Mouse (Mus musculus) embryo, embryonic 11.5 days (tissue): ENCODE results near the gene Rtkn2.
"Not testable (repeated sequence)": the region's sequence is repeated elsewhere in the genome, so short reads cannot be mapped to it uniquely, and the experiment has no call there.

Source experiments
- DNase-seq: peaks from one replicate; pipeline ENCODE4 v3.0.0-alpha.2; 2012; ENCODE audit warnings: low read depth, low spot score

Gene Rtkn2

DNA sequence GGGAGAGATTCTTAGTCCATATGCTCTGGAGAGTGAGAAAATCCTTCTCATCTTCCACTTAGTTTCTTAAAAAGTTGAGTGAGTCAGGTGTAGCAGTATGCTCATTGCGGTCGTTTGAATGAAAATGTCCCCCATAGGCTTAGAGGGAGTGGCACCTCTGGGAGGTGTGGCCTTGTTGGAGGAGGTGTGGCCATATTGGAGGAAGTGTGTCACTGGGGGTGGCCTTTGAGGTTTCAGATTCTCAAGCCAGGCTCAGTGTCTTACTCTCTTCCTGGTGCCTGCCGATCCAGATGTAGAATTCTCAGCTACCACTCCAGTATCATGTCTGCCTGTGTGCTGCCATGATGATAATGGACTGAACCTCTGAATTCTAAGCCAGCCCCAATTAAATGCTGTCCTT, 99.3 kb downstream of the Rtkn2 start:
- no peak for DNase-seq

DNA sequence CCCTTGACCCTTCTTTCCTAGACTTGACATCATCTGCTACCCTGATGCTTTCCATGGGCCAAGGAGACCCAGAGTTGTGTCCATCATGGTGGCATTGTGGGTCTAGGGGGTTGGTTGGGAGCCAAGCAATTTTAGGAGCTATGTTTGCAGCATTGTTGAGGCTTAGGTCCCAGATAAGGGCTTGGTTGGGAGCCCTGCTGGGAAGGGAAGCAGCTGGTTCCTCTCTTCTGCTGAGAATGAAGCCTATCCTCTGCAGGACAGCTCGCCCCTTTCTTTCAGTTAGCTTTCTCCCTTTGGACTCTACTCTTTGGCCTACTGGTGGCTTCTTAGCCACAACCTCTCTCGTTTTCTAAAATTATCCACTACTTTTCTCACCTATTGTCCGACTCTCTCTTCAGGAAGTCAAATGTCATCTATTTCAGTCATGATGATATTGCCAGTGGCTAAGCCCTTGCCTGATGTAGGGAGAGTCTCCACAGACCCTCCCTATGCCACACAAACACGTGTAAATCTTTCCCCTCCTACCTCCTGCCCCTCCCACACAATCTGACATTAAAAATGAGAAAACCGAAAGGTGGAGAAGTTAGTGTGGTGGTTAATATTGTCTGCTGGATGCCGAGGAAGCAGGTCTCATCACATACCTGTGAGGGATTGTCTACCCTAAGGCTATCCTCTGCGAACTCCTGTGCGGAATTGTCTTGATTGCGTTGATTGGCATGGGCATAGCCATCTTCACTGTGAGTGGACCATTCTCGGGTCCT, 100.7 kb downstream of the Rtkn2 start:
- DNase-seq = no peak

DNA sequence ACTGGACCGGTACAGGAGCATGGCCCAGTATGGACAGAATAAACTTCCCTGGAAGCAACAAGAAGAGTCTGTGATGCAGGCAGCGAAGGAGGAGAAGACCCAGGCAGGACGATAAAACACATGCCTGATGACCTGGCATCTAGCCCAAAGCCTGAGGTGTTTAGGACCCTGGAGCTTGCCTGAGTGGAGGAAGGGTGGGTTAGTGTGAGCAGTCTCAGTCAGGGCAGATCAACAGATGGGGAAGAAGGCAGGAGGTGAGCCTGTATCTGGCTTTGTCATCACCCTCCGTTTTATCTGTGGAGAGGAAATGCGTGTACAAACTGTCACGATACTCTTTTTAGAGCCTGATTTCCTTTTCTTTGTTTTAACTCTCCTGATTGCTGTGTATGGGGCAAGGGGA, 102.3 kb downstream of the Rtkn2 start:
- DNase-seq = no peak

DNA sequence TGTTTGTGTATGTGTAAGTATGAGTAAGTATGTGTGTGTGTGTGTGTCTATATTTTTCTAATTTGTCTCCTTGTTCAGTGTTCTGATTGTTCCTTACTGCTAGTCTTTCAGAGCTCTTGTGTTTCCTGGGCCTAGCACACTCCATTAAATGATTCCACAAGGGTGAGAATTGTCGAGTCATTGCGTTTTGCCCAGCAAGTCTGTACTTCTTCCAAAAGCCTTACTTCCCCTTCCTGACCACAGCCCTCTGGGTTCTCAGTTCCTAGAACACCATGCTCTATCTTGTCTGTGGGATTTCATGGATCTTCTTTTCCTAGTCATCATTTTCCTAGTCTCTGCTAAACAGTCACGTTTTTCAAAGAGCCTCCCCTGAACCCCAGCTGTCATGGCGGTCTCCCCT, 106.2 kb downstream of the Rtkn2 start:
- DNase-seq = no peak

DNA sequence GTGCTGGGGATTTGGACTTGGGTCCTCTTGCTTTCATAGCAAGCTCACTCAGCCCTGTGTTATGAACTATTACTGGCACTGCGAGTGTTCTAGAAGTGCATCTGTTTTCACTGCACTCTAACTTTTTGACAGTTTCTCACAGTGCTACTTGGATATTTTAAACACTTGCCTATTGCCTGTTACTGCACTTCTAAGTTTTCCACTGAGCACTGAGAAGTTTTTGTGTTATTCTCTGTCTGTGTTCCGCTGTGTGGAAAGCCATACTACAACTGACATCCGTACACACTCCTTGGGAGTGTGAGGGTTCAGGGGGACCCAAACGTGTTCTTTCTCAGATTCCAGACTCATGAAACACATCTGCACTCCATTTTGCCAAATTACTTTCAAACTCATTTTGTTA, 107.6 kb downstream of the Rtkn2 start:
- no peak for DNase-seq

DNA sequence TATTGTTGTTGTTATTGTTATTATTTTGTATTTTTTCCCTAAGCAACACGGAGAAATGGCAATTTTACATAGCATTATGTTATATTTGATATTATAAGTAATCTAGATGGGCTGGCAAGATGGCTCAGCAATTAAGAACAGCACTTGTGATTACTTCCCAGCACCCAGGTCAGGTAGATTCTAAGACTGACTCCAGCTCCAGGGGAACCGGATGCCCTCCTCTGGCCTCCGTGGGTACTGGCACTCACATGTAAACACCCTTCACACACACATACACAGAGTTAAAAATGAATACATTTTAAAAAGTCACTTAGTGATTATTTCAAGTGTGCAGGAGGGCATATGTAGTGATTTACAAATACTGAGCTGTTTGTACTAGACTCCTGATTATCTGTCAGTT, 108.4 kb downstream of the Rtkn2 start:
- DNase-seq = no peak

DNA sequence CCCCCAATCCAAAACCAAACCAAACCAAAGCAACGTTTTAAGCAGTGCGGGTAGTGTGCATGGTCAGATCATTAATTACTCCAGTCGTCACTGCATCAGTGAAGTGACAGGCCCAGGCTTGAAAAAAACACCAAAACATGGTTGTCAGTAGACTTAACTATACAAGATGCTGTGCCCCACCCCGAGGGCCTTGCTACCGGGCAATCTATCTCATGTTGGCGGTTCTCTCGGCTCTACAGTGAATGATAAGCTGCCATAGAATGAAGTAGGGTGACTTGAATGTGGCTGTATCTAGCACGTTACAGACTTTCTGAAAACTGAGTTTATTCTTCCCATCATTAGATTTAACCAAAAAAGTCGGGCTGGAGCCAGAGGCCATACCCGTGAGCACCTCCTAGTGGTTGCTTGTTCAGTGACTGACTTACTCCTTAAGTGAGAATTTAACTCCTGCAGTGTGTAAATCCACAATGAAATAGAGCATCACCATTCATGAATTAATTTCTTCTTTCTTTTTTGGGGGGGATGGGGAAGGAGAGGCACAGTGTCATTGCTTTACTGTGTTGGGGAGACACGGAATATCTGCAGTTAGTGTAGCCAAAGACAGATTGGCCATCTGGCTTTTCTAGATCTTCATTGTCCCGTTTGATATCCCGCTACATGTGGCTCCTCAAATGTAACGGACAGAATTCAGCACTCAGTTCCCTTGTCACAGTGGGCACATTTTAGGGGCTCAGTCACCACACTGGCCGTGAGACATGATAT, 110.2 kb downstream of the Rtkn2 start:
- no peak for DNase-seq

DNA sequence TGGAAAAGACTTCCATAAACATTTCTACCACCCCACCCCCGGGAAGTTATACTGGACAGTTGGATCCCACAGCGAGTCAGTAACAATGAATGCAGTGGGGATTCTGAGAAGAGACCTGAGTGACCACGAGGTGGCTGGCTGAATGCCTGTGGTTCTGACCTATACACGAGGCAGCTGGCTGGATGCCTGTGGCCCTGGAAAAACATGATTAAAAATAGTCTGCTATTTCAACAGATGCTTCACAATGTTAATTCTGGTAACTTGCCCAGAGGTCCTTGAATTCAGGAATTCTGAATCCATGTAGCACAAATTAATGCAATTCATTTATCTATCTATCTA, 110.8 kb downstream of the Rtkn2 start:
- DNase-seq = no peak

DNA sequence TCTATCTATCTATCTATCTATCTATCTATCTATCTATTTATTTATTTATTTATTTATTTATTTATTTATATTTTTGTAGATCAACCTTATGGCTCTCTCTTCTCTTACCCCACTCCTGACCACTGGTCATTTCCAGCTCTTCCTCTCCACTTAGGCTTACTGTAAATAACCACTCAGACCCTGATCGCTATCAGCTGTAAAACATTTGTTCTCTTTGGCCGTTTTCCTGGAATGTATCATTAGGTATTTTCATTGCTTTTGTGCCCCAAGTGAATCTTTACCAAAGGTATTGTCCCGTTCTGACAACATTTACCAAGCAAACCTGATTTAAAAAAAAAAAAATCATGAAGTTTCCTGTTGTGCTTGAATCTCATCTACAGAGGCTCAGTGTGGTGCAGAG, 111.2 kb downstream of the Rtkn2 start:
- no peak for DNase-seq

DNA sequence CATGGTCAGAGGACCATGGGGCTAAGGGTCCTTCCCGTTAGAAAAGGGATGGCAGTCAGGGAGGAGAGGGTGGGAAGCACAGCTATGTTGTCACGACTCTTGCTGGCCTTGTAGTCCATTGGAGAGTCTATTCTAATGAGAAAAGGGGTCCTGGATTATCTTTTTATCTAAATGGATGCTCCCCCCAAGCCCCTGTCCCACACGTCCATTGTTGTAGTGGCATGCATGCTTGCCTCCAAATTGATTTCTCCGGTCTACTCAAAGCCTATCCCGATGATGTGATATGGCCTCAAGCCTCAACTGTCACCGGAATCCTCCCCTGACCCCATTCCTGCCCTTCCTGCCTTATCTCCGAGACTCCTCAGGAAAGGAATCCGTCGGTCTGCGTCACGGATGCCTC, 111.6 kb downstream of the Rtkn2 start:
- no peak for DNase-seq

DNA sequence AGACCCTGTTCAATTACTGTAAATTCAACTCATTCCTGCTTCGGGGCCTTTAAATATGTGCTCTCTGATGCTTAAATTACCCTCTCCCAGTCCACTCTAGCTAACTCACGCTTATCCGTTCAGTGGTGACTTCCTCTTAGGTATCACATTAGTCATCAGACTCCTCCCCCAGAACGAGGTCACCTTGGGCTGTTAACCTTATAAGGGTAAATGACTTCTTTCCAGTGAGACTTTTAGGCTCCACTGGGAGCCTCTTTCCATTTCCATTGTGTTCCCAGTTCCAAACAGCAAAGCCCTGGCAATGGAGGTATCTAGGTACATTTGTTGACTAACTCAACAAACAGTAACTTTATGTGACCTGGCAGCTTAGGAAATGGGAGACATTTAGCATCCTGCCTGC, 112.5 kb downstream of the Rtkn2 start:
- no peak for DNase-seq

DNA sequence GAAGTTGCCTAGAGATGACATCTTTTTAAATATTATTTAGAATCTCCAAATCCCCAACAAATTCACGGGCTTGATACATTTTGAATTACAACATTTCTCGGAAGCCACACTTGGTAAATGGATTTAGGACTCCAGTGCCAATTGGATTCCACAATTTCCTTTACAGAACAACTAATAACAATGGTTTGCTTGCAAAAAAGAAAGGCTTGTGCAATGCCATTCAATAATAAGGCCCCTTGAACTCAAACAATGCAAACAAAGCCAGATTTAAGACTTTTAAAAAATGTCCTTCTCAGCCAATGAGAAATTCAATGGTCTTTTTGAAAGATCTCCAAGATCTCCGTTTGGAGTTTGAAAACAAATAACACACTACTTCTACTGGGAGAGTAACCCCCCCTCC, 114.1 kb downstream of the Rtkn2 start:
- no peak for DNase-seq

DNA sequence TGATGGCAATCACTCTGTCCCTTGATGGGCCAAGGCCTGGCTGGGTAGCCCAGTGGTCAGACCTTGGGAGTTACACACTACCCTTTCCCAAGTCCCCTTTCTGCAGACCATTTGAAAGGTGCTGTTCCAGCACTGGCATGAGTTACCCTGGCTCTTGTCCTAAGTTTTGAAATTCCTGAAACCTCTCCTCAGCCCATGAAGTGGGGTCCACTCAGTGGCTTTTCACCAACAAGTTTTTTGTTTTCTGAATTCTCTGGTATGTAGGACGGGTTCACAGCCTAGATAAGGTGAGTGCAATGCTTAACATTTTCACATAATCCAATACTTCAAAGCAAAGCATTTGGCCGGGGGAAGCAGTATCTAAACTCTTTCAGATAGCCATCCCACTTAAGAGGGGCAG, 115.8 kb downstream of the Rtkn2 start:
- DNase-seq = no peak

DNA sequence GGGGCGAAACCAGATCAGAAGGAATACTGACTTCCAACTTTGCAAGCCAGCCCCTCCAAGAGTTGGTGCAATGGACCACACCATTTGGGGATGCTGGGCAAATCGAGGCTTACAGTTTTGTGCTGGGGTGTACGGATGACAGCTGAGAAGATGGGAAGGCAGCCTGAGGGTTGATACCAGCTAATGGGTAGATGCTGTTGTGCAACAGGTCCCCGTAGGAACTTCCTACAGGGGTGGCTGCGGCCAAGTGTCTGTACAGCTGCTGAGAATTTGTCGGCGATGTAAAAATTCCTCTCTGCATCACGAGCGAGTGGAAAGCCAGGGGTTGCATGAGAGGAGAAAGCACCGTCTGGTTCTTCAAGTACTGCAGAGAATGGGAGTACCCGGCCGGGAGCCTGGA, 117.0 kb downstream of the Rtkn2 start:
- no peak for DNase-seq

DNA sequence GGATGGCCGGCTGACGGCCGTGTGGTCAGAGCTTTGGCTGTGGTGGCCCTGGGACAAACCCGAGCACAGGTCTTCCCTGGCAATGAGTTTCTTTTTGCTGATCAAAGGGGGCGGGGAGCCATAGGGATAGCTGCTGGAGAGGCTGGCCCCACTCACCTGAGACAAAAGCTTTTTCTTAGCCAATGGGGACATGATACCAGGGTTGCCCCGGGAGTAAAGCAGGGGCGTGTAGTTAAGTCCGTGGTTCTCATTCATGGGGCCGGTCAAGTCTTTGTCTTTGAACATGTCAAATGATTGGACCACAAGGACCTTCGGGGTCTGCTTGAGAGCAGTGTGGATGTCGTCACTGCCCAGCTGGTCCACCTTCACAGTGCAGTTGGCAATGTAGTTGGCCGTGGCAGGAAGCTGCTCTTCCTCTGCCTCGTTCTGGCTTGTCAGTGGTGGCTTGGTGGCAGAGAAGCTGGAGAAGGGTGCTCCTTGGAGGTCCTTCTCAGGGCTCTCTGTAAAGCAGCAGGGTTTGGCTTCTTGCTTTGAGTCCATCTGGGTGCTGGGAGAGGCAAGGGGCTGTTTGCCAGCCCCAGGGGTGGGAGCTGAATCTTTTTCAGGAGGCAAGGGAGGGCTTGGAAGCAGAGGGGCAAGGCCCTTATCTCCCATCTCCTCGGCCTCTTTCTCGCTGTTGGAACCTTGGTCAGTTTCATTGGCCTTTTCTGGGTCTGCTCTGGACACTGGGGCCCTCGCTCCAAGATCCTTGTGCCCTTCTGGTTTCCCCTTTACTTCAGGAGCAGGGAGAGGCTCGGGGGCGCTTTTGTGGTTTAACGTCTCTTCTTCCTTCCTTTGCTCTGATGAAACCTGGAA, 118.7 kb downstream of the Rtkn2 start:
- DNase-seq = no peak

DNA sequence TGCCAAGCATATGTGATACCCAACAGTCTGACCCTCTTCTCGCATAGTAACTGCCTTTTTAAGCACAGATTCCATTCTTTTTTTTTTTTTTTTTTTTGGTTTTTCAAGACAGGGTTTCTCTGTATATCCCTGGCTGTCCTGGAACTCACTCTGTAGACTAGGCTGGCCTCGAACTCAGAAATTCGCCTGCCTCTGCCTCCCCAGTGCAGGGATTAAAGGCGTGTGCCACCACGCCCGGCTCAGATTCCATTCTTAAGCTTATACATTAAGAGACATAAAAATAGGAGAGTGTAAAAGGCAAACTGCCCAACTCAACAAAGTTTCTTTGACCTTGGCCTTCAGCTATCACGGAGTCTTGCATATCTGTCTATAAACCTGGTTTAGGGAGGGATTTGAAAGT, 120.4 kb downstream of the Rtkn2 start:
- DNase-seq = not testable (repeated sequence)

DNA sequence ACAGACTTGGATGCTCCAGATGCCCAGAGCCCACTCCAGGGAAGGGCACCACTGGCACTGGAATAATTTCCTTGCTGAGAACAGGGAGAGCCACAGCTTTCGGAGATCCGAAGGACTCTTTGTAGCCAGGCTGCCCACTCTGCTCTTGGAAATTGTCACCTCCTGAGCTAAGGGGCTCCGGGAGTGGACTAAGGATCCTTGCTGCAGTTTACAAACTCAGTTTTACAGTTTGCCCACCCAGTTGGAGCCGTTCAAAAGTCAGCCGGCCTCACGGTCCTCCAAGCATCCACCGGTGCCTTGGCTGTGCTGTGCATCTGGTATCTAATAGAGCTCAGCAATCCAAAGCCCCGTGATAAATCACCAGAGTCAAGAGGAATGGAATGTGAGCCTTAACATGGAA, 121.1 kb downstream of the Rtkn2 start:
- DNase-seq = no peak

DNA sequence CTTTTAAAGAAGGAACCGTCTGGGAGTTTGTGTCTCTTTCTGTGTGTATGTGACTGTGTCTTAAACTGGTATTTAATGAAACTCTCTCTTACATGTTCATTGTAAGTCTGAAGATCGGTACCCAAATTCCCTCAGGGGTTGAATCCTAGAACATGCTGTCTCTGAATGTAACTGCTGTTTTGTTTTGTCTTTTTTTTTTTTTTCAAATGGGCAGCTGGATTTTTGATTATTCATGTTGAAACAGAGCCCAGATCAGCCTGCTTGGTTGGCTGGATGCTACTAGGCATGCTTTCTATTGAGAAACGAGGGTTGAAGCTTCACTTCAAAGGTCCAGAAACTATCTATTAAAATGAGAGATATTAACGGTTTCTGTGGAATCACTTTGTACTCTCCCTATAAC, 121.9 kb downstream of the Rtkn2 start:
- no peak for DNase-seq

DNA sequence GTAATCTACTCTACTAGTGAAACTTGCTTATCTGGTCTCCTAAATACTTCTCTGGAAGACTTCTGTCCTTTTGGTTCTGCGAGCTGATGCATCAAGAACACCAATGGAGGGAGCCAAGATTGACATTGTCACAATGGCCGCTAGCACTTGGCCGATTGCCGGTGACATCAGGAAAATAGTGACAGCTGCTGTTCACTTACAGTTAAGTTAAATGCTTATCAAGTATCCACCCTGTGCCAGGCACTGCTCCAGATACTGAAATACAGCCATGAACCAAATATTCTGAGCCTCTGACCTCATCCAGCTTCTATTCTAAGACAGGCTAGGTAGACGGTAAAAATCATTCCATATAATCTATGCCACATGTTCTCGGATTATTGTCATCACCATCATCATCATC, 123.2 kb downstream of the Rtkn2 start:
- DNase-seq = no peak

DNA sequence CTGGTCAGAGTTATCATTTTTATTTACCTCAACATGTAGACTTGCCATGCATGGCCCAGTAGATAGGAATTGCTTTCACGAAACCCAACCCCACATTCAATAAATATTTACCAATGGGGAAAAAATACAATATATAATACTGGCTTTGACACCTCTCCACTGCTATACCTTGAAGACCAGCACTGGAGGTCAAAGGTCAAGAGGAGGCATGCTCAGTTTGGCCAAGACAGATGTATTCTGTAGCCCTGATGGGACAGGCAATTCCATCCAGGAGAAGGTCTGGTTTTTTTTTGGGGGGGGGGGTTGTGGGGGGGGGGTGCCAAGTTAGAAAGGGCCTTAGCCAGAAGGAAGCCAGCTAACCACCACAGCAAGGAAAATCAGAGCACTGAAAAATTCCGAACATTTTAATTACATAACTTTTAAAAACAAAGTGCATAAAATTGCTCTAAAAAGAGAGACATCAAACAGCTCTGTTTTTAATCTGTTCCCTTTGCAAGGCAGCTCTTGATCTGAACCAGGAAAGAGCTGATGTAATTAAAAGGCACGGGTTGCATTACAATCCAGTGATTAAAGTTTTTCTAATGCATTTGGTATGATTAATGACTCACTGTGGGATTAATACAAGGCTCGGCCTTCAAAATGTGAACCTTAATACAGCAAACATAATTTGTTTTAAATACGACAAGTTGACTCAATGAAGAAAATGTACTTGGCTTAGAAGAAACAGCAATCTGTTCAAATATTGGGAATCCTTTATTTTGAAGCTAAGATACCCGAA, 123.9 kb downstream of the Rtkn2 start:
- DNase-seq = no peak

DNA sequence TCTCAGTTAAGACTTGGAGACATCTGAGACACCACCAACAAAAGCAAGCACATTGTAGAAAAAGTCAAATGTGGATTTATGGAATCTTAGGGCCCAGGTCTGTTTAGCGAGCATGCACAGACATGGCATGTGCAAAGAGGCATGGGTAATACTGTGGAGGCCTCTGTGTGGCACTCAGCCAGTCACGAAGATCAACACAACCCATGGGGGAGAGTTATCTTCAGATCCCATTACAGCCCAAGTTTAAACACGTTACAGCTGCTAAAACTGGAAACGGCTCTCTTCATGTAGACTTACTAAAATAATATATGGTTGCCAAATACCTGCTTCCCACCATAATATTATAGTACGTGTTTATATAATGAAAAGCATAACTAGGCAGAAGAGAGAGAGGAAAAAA, 124.6 kb downstream of the Rtkn2 start:
- no peak for DNase-seq

DNA sequence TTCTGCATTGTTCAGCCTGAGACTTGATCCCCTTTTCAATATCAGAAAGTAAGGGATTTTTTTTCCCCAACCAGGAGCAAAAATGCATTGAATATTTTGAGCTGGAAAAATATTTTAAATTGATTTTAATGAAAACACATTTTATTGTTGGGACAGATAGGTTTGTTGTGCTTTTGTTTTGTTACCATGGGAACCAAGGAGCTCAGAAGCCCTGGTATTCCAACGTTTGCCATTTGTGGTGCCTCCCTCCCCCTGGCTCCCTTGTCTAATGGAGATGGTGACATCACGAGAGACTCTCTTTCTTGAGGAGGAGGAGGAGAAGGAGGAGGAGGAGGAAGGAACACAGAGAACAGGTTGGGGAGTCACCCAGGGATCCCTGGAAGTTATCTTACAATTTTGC, 125.1 kb downstream of the Rtkn2 start:
- DNase-seq = no peak
